Mouse (Mus musculus) left cerebral cortex, postnatal 36 days (tissue): ENCODE data around the gene Slc7a8. TPM values are rescaled to one million over a fixed set of nuclear protein-coding genes. Genes with fewer than 3 reads are reported as not detected.

ENCODE experiments used
- DNase-seq, 2 experiments: peaks; one replicate each; pipeline ENCODE4 v3.0.0; 2021 to 2022; ENCODE audit warnings: low spot score in 2 of 2, mixed read lengths in 1 of 2
- intact Hi-C: fragments of 180-260 bp; cut with DNase I; formaldehyde crosslinking; loops from one replicate; pipeline ENCODE4 v1.15.1; 2025
- total RNA-seq, 2 experiments: library from RNA; stranded (reverse); gene quantifications; 2 replicates each; pipeline ENCODE4 v1.2.3; 2021

Slc7a8 gene
- total RNA-seq = 10 to 100 TPM; 54.7 to 64.8 TPM

GRCm38 (mm10) chr14:54781610-54782365 lies at the start of gene Slc7a8:
TSS of gene Slc7a8 (minus strand) at chr14:54781946.
- intact Hi-C loops = loop anchor here (2.0 kb wide), 1 partner anchor 67 kb away; no protein-coding TSS in a partner anchor
- peak; percentile 81 to 82 for DNase-seq

GRCm38 (mm10) chr14:54823716-54824115 lies 42.0 kb upstream of the Slc7a8 start:
- no peak for DNase-seq
- intact Hi-C loops = no loop called here

GRCm38 (mm10) chr14:54822301-54822700 lies 40.6 kb upstream of the Slc7a8 start:
- intact Hi-C loops = no loop called here
- DNase-seq = no peak

GRCm38 (mm10) chr14:54817791-54818190 lies 36.0 kb upstream of the Slc7a8 start:
- DNase-seq = no peak
- intact Hi-C loops = loop anchor here (1.0 kb wide), 1 partner anchor 103 kb away; no protein-coding TSS in a partner anchor

GRCm38 (mm10) chr14:54815737-54816136 lies 34.0 kb upstream of the Slc7a8 start:
- DNase-seq = no peak
- intact Hi-C loops = no loop called here

GRCm38 (mm10) chr14:54813991-54814390 lies 32.2 kb upstream of the Slc7a8 start, which contains the start of gene Rnf212b:
TSS of gene Rnf212b (plus strand) at chr14:54814141.
- no peak for DNase-seq
- intact Hi-C loops = no loop called here

GRCm38 (mm10) chr14:54809668-54810033 lies 27.9 kb upstream of the Slc7a8 start:
- intact Hi-C loops = no loop called here
- no peak for DNase-seq

- intact Hi-C loops = no loop called here
- DNase-seq = no peak
These were observed 27.2 kb upstream of the Slc7a8 start for GRCm38 (mm10) chr14:54808718-54809667.

- DNase-seq = no peak
- intact Hi-C loops = no loop called here
These were observed 24.4 kb upstream of the Slc7a8 start for GRCm38 (mm10) chr14:54806124-54806523.

GRCm38 (mm10) chr14:54802428-54802827 lies 20.7 kb upstream of the Slc7a8 start:
- no peak for DNase-seq
- intact Hi-C loops = no loop called here

- intact Hi-C loops = no loop called here
- no peak for DNase-seq
These were observed 17.9 kb upstream of the Slc7a8 start for GRCm38 (mm10) chr14:54799686-54800085.

- intact Hi-C loops = no loop called here
- no peak for DNase-seq
These were observed 15.0 kb upstream of the Slc7a8 start for GRCm38 (mm10) chr14:54796760-54797159.

GRCm38 (mm10) chr14:54795901-54796300 lies 14.2 kb upstream of the Slc7a8 start:
- DNase-seq = no peak
- intact Hi-C loops = no loop called here

GRCm38 (mm10) chr14:54793894-54794830 lies 12.4 kb upstream of the Slc7a8 start:
- intact Hi-C loops = no loop called here

GRCm38 (mm10) chr14:54793351-54793750 lies 11.6 kb upstream of the Slc7a8 start:
- intact Hi-C loops = no loop called here

More at GRCm38 (mm10) chr14:54793894-54794830, 12.4 kb upstream of the Slc7a8 start:
- DNase-seq = no peak

GRCm38 (mm10) chr14:54792166-54792565 lies 10.4 kb upstream of the Slc7a8 start:
- no peak for DNase-seq
- intact Hi-C loops = no loop called here

More at GRCm38 (mm10) chr14:54793351-54793750, 11.6 kb upstream of the Slc7a8 start:
- no peak for DNase-seq

GRCm38 (mm10) chr14:54788231-54788630 lies 6.5 kb upstream of the Slc7a8 start:
- intact Hi-C loops = no loop called here
- DNase-seq = no peak

GRCm38 (mm10) chr14:54787226-54787625 lies 5.5 kb upstream of the Slc7a8 start:
- intact Hi-C loops = no loop called here
- DNase-seq = no peak

- intact Hi-C loops = no loop called here
- no peak for DNase-seq
These were observed 4.7 kb upstream of the Slc7a8 start for GRCm38 (mm10) chr14:54786489-54786888.
